ENCODE assay signal across 32 mouse cellular contexts in genomic region chr19:4131075-4131474, GRCm38 (mm10). TPM values are rescaled to one million over a fixed set of nuclear protein-coding genes. Genes with fewer than 3 reads are reported as not detected.
DNase-seq lines count a peak whose midpoint lies in the region; ATAC-seq lines count a peak whose summit lies in the region.
"Had no signal": no experiment of that assay in that cellular context is flagged by ENCODE, and none has a peak within 500 bp of the region (broad histone marks: within the 10 kb centered on the region; RNA-seq: fewer than 3 reads in every experiment).

No protein-coding gene starts in this region.

- no peak for DNase-seq in heart, embryonic 10.5 days (ENCODE audit: low spot score)
- DNase-seq in heart, adult 11 months, result no peak
- peak; percentile 45 to 61 for DNase-seq in spleen, postnatal 10 days (ENCODE audit: low spot score in 2 of 2)
- no peak for DNase-seq in spleen, postnatal 14 days (ENCODE audit: low spot score in 2 of 2)
- DNase-seq in left cerebral cortex, adult 11 months (ENCODE audit: low spot score), result no peak
- no peak for DNase-seq in forebrain, embryonic 11.5 days (ENCODE audit: low spot score)
- DNase-seq: adrenal gland, postnatal 10 days; cerebellum, adult 11 months; cerebellum, postnatal 10 days; gastrocnemius, postnatal 14 days; heart, adult 18-20 months; kidney, adult 8-10 months; kidney, postnatal 25 days; layer of hippocampus, postnatal 36 days; lung, adult 2 months; lung, postnatal 14 days; right cerebral cortex, adult 18-20 months; thymus, postnatal 25 days had no signal

- H3K4me1 ChIP-seq in heart, embryonic 10.5 days, result peaks cover 19% of the 10 kb centered on the region
- H3K4me1 ChIP-seq in liver, embryonic 12.5 days, result peaks cover 61% of the 10 kb centered on the region
- peaks cover 7% of the 10 kb centered on the region for H3K4me1 ChIP-seq in forebrain, embryonic 11.5 days (replicated peaks; ENCODE audit: control insufficient read depth, insufficient read depth, low read length)

- H3K9me3 ChIP-seq in heart, embryonic 10.5 days, result no peaks in the 10 kb centered on the region
- no peaks in the 10 kb centered on the region for H3K9me3 ChIP-seq in liver, embryonic 12.5 days (replicated peaks)
- no peaks in the 10 kb centered on the region for H3K9me3 ChIP-seq in forebrain, embryonic 11.5 days (ENCODE audit: control insufficient read depth, low read length)
- H3K9me3 ChIP-seq: embryonic facial prominence, embryonic 13.5 days; heart, embryonic 15.5 days; intestine, embryonic 15.5 days; limb, embryonic 12.5 days; megakaryocyte, embryonic 14.5 days; neural tube, embryonic 13.5 days had no signal

- peak overlapping the region; percentile 85 for H3K4me2 ChIP-seq in liver, embryonic 12.5 days
- H3K4me2 ChIP-seq in forebrain, embryonic 11.5 days (ENCODE audit: low read depth, low read length, severe bottlenecking), result no peak overlapping the region
- H3K4me2 ChIP-seq: embryonic facial prominence, embryonic 13.5 days; heart, embryonic 15.5 days; intestine, embryonic 15.5 days; limb, embryonic 12.5 days; neural tube, embryonic 13.5 days had no signal

- peak; percentile 87 for ATAC-seq in liver, embryonic 12.5 days
- peak; percentile 48 for ATAC-seq in megakaryocyte progenitor cell, adult 5-6 weeks (replicated peaks; ENCODE audit: poor library complexity)
- no peak for ATAC-seq in forebrain, embryonic 11.5 days (replicated peaks; ENCODE audit: low FRiP score)
- ATAC-seq: forebrain, embryonic 16.5 days; hindbrain, embryonic 16.5 days; intestine, embryonic 15.5 days; midbrain, embryonic 16.5 days had no signal

- 85% methylated on average over 5 of the region's 5 CpGs for WGBS in heart, embryonic 10.5 days
- WGBS in liver, embryonic 12.5 days (ENCODE audit: insufficient replicate concordance), result 40% methylated on average over 5 of the region's 5 CpGs
- 89% methylated on average over 5 of the region's 5 CpGs for WGBS in forebrain, embryonic 11.5 days

- H3K27ac ChIP-seq in heart, embryonic 10.5 days, result no peak overlapping the region
- peak overlapping the region; percentile 88 for H3K27ac ChIP-seq in liver, embryonic 12.5 days
- H3K27ac ChIP-seq in forebrain, embryonic 11.5 days (ENCODE audit: low read depth, low read length), result no peak overlapping the region
- H3K27ac ChIP-seq: embryonic facial prominence, embryonic 13.5 days; heart, embryonic 15.5 days; intestine, embryonic 15.5 days; limb, embryonic 12.5 days; neural tube, embryonic 13.5 days had no signal

- peak overlapping the region; percentile 74 for H3K9ac ChIP-seq in liver, embryonic 12.5 days
- no peak overlapping the region for H3K9ac ChIP-seq in forebrain, embryonic 11.5 days (ENCODE audit: low read length)
- H3K9ac ChIP-seq: embryonic facial prominence, embryonic 13.5 days; heart, embryonic 15.5 days; intestine, embryonic 15.5 days; limb, embryonic 12.5 days; neural tube, embryonic 13.5 days had no signal

- H3K4me3 ChIP-seq in heart, embryonic 10.5 days, result 0 out of 2 replicates have a peak overlapping the region, but pooled peaks have one; percentile 12
- H3K4me3 ChIP-seq in liver, embryonic 12.5 days, result peak overlapping the region; percentile 66
- H3K4me3 ChIP-seq in forebrain, embryonic 11.5 days (ENCODE audit: low read depth, low read length), result no peak overlapping the region
- H3K4me3 ChIP-seq: embryonic facial prominence, embryonic 13.5 days; heart, embryonic 15.5 days; intestine, embryonic 15.5 days; limb, embryonic 12.5 days; megakaryocyte, embryonic 14.5 days; myocyte; neural tube, embryonic 13.5 days had no signal

- peaks cover 55% of the 10 kb centered on the region for H3K36me3 ChIP-seq in heart, embryonic 10.5 days
- H3K36me3 ChIP-seq in liver, embryonic 12.5 days, result peaks cover 56% of the 10 kb centered on the region
- peaks cover 3% of the 10 kb centered on the region; the same call in 1 of the 2 replicates for H3K36me3 ChIP-seq in forebrain, embryonic 11.5 days (ENCODE audit: control insufficient read depth, insufficient read depth, low read length)

- no peaks in the 10 kb centered on the region for H3K27me3 ChIP-seq in heart, embryonic 10.5 days (ENCODE audit: insufficient read depth, poor library complexity, severe bottlenecking)
- H3K27me3 ChIP-seq in liver, embryonic 12.5 days (replicated peaks), result no peaks in the 10 kb centered on the region
- H3K27me3 ChIP-seq in forebrain, embryonic 11.5 days (ENCODE audit: control insufficient read depth, insufficient read depth, low read length), result no peaks in the 10 kb centered on the region
- H3K27me3 ChIP-seq: embryonic facial prominence, embryonic 13.5 days; heart, embryonic 15.5 days; intestine, embryonic 15.5 days; limb, embryonic 12.5 days; megakaryocyte, embryonic 14.5 days; neural tube, embryonic 13.5 days had no signal

RNA-seq across cellular contexts. Expression of gene Aip, which starts 5.4 kb away (rescaled TPM):
- polyA plus RNA-seq in heart, embryonic 10.5 days (2016; fragmentation: Nextera tagmentation; extraction: Ambion mirVana), result 89.7 and 93.8 TPM in 2 replicates
- 42.0 and 43.6 TPM in 2 replicates for polyA plus RNA-seq in liver, embryonic 12.5 days (2016; fragmentation: Nextera tagmentation; extraction: Ambion mirVana)
- 61.9 and 66.4 TPM in 2 replicates for total RNA-seq in megakaryocyte progenitor cell, adult 5-6 weeks (2015)
- total RNA-seq in megakaryocyte progenitor cell, adult 5-6 weeks (2017), result 24.4 and 31.1 TPM in 2 replicates
- polyA plus RNA-seq in forebrain, embryonic 11.5 days (2014; fragmentation: Nextera tagmentation; extraction: Ambion mirVana), result 52.3 and 59.0 TPM in 2 replicates

RNA-seq across cellular contexts. Expression of gene Gpr152, which starts 8.5 kb away (rescaled TPM):
- polyA plus RNA-seq in heart, embryonic 10.5 days (2016; fragmentation: Nextera tagmentation; extraction: Ambion mirVana), result not detected in 2 replicates
- not detected in 2 replicates for polyA plus RNA-seq in liver, embryonic 12.5 days (2016; fragmentation: Nextera tagmentation; extraction: Ambion mirVana)
- not detected in 2 replicates for total RNA-seq in megakaryocyte progenitor cell, adult 5-6 weeks (2015)
- total RNA-seq in megakaryocyte progenitor cell, adult 5-6 weeks (2017), result 0.10 TPM in 1 of 2 replicates, not detected in the other
- polyA plus RNA-seq in forebrain, embryonic 11.5 days (2014; fragmentation: Nextera tagmentation; extraction: Ambion mirVana), result not detected in 2 replicates
- total RNA-seq: adrenal gland, postnatal 10 days; gastrocnemius, postnatal 14 days; hematopoietic stem cell, adult 5-6 weeks; left cerebral cortex, postnatal 14 days had no signal
- polyA plus RNA-seq: embryonic facial prominence, embryonic 13.5 days; forebrain, embryonic 16.5 days; heart, embryonic 15.5 days; hindbrain, embryonic 16.5 days; intestine, embryonic 15.5 days; limb, embryonic 12.5 days; myocyte; neural tube, embryonic 13.5 days had no signal

RNA-seq across cellular contexts. Expression of gene Cabp4, which starts 12.8 kb away (rescaled TPM):
- polyA plus RNA-seq in heart, embryonic 10.5 days (2016; fragmentation: Nextera tagmentation; extraction: Ambion mirVana), result not detected in 2 replicates
- 0.06 and 0.07 TPM in 2 replicates for polyA plus RNA-seq in liver, embryonic 12.5 days (2016; fragmentation: Nextera tagmentation; extraction: Ambion mirVana)
- not detected in 2 replicates for total RNA-seq in megakaryocyte progenitor cell, adult 5-6 weeks (2015)
- not detected in 2 replicates for total RNA-seq in megakaryocyte progenitor cell, adult 5-6 weeks (2017)
- not detected in 2 replicates for polyA plus RNA-seq in forebrain, embryonic 11.5 days (2014; fragmentation: Nextera tagmentation; extraction: Ambion mirVana)
- total RNA-seq: hematopoietic stem cell, adult 5-6 weeks had no signal
- polyA plus RNA-seq: embryonic facial prominence, embryonic 13.5 days; heart, embryonic 15.5 days; lung, adult 2 months had no signal

RNA-seq across cellular contexts. Expression of gene Coro1b, which starts 17.3 kb away (rescaled TPM):
- polyA plus RNA-seq in heart, embryonic 10.5 days (2016; fragmentation: Nextera tagmentation; extraction: Ambion mirVana), result 135 and 146 TPM in 2 replicates
- polyA plus RNA-seq in liver, embryonic 12.5 days (2016; fragmentation: Nextera tagmentation; extraction: Ambion mirVana), result 86.5 and 86.9 TPM in 2 replicates
- 138 and 142 TPM in 2 replicates for total RNA-seq in megakaryocyte progenitor cell, adult 5-6 weeks (2015)
- total RNA-seq in megakaryocyte progenitor cell, adult 5-6 weeks (2017), result 66.4 and 83.5 TPM in 2 replicates
- polyA plus RNA-seq in forebrain, embryonic 11.5 days (2014; fragmentation: Nextera tagmentation; extraction: Ambion mirVana), result 119 and 128 TPM in 2 replicates

RNA-seq across cellular contexts. Expression of gene Ptprcap, which starts 22.3 kb away (rescaled TPM):
- polyA plus RNA-seq in heart, embryonic 10.5 days (2016; fragmentation: Nextera tagmentation; extraction: Ambion mirVana), result 1.8 and 4.4 TPM in 2 replicates
- 24.3 and 26.2 TPM in 2 replicates for polyA plus RNA-seq in liver, embryonic 12.5 days (2016; fragmentation: Nextera tagmentation; extraction: Ambion mirVana)
- 96.4 and 114 TPM in 2 replicates for total RNA-seq in megakaryocyte progenitor cell, adult 5-6 weeks (2015)
- 79.5 and 83.5 TPM in 2 replicates for total RNA-seq in megakaryocyte progenitor cell, adult 5-6 weeks (2017)
- polyA plus RNA-seq in forebrain, embryonic 11.5 days (2014; fragmentation: Nextera tagmentation; extraction: Ambion mirVana), result 0.52 and 0.96 TPM in 2 replicates
- polyA plus RNA-seq: forebrain, embryonic 16.5 days had no signal

Comparison
In these comparisons a context has a peak if more than half of its experiments do, and no peak if none do; other contexts are left out.
1. DNase-seq: peak in spleen, postnatal 10 days (2 of 2); none in heart, embryonic 10.5 days (single experiment), heart, adult 11 months (single experiment), spleen, postnatal 14 days (0 of 2), left cerebral cortex, adult 11 months (single experiment) and forebrain, embryonic 11.5 days (single experiment).